Mouse (Mus musculus): ENCODE measurements around the gene Ndufaf3. TPM values are rescaled to one million over a fixed set of nuclear protein-coding genes. Genes with fewer than 3 reads are reported as not detected.

The Ndufaf3 gene
- polyA plus RNA-seq, 1 experiment from 2014 or later, result 53.4 TPM

GRCm38 (mm10) chr9:108531496-108531895 lies 35.7 kb downstream of the Ndufaf3 start:
- TF ChIP-seq CTCF (IDR thresholded peaks at IDR 0.05; ENCODE audit: low read depth), result no peak
- no peaks in the 10 kb centered on the region for H3K4me1 ChIP-seq (replicated peaks; ENCODE audit: control insufficient read depth, insufficient read depth, low read length)
- H3K36me3 ChIP-seq (ENCODE audit: control insufficient read depth, insufficient read depth), result peaks cover 78% of the 10 kb centered on the region
- 89% methylated on average over 1 of the region's 1 CpGs for WGBS
- ATAC-seq, result no peak
- H3K9me3 ChIP-seq (ENCODE audit: control insufficient read depth), result no peaks in the 10 kb centered on the region
- no peak overlapping the region for H3K4me3 ChIP-seq (ENCODE audit: low read depth, low read length)
- no peak overlapping the region for H3K27ac ChIP-seq (ENCODE audit: low read depth, low read length)
- no peaks in the 10 kb centered on the region for H3K27me3 ChIP-seq (replicated peaks; ENCODE audit: control insufficient read depth, insufficient read depth, low read length)
- no peak overlapping the region for H3K9ac ChIP-seq (ENCODE audit: low read depth, low read length)
- no peak overlapping the region for H3K4me2 ChIP-seq (replicated peaks; ENCODE audit: low read depth)

GRCm38 (mm10) chr9:108530954-108531353 lies 36.3 kb downstream of the Ndufaf3 start:
- Histone ChIP-seq H3K4me1 (replicated peaks; ENCODE audit: control insufficient read depth, insufficient read depth, low read length) (no peaks in the 10 kb centered on the region), H3K4me2 (replicated peaks; ENCODE audit: low read depth) (no peak overlapping the region), H3K27me3 (replicated peaks; ENCODE audit: control insufficient read depth, insufficient read depth, low read length) (no peaks in the 10 kb centered on the region), H3K4me3 (ENCODE audit: low read depth, low read length) (no peak overlapping the region), H3K27ac (ENCODE audit: low read depth, low read length) (no peak overlapping the region), H3K36me3 (ENCODE audit: control insufficient read depth, insufficient read depth) (peaks cover 73% of the 10 kb centered on the region), H3K9ac (ENCODE audit: low read depth, low read length) (no peak overlapping the region), H3K9me3 (ENCODE audit: control insufficient read depth) (no peaks in the 10 kb centered on the region)
- TF ChIP-seq CTCF (IDR thresholded peaks at IDR 0.05; ENCODE audit: low read depth), result no peak
- ATAC-seq, result no peak
- 94% methylated on average over 1 of the region's 1 CpGs for WGBS

- H3K36me3 ChIP-seq (ENCODE audit: control insufficient read depth, insufficient read depth), result peaks cover 22% of the 10 kb centered on the region
- H3K9ac ChIP-seq (ENCODE audit: low read depth, low read length), result no peak overlapping the region
- no peak overlapping the region for H3K4me3 ChIP-seq (ENCODE audit: low read depth, low read length)
- TF ChIP-seq CTCF (IDR thresholded peaks at IDR 0.05; ENCODE audit: low read depth), result no peak
- WGBS, result 70% methylated on average over 3 of the region's 3 CpGs
- H3K9me3 ChIP-seq (ENCODE audit: control insufficient read depth), result no peaks in the 10 kb centered on the region
- ATAC-seq, result no peak
- H3K27ac ChIP-seq (ENCODE audit: low read depth, low read length), result no peak overlapping the region
- H3K4me2 ChIP-seq (replicated peaks; ENCODE audit: low read depth), result no peak overlapping the region
- no peaks in the 10 kb centered on the region for H3K4me1 ChIP-seq (replicated peaks; ENCODE audit: control insufficient read depth, insufficient read depth, low read length)
- no peaks in the 10 kb centered on the region for H3K27me3 ChIP-seq (replicated peaks; ENCODE audit: control insufficient read depth, insufficient read depth, low read length)
Observed at GRCm38 (mm10) chr9:108525400-108525799, 41.8 kb downstream of the Ndufaf3 start.

GRCm38 (mm10) chr9:108523341-108523740 lies 43.9 kb downstream of the Ndufaf3 start:
- Histone ChIP-seq H3K4me1 (replicated peaks; ENCODE audit: control insufficient read depth, insufficient read depth, low read length) (no peaks in the 10 kb centered on the region), H3K9ac (ENCODE audit: low read depth, low read length) (no peak overlapping the region), H3K9me3 (ENCODE audit: control insufficient read depth) (no peaks in the 10 kb centered on the region), H3K4me2 (replicated peaks; ENCODE audit: low read depth) (no peak overlapping the region), H3K36me3 (ENCODE audit: control insufficient read depth, insufficient read depth) (peaks cover 5% of the 10 kb centered on the region), H3K27me3 (replicated peaks; ENCODE audit: control insufficient read depth, insufficient read depth, low read length) (no peaks in the 10 kb centered on the region), H3K27ac (ENCODE audit: low read depth, low read length) (no peak overlapping the region), H3K4me3 (ENCODE audit: low read depth, low read length) (no peak overlapping the region)
- ATAC-seq, result no peak
- WGBS, result 97% methylated on average over 4 of the region's 4 CpGs
- TF ChIP-seq CTCF (IDR thresholded peaks at IDR 0.05; ENCODE audit: low read depth), result no peak

- ATAC-seq, result no peak
- H3K9me3 ChIP-seq (ENCODE audit: control insufficient read depth), result no peaks in the 10 kb centered on the region
- H3K27me3 ChIP-seq (replicated peaks; ENCODE audit: control insufficient read depth, insufficient read depth, low read length), result no peaks in the 10 kb centered on the region
- no peak overlapping the region for H3K4me3 ChIP-seq (ENCODE audit: low read depth, low read length)
- no peak overlapping the region for H3K4me2 ChIP-seq (replicated peaks; ENCODE audit: low read depth)
- no peaks in the 10 kb centered on the region for H3K4me1 ChIP-seq (replicated peaks; ENCODE audit: control insufficient read depth, insufficient read depth, low read length)
- no peak overlapping the region for H3K9ac ChIP-seq (ENCODE audit: low read depth, low read length)
- H3K27ac ChIP-seq (ENCODE audit: low read depth, low read length), result 0 out of 2 replicates have a peak overlapping the region, but pooled peaks have one; percentile 8
- no peak for TF ChIP-seq CTCF (IDR thresholded peaks at IDR 0.05; ENCODE audit: low read depth)
- 0 out of 2 replicates have a peak, but pooled peaks cover 3% of the 10 kb centered on the region for H3K36me3 ChIP-seq (ENCODE audit: control insufficient read depth, insufficient read depth)
- WGBS, result 59% methylated on average over 2 of the region's 2 CpGs
Observed at GRCm38 (mm10) chr9:108521604-108522003, 45.6 kb downstream of the Ndufaf3 start.

- Histone ChIP-seq H3K27ac (ENCODE audit: low read depth, low read length) (peak overlapping the region; percentile 99), H3K9me3 (ENCODE audit: control insufficient read depth) (no peaks in the 10 kb centered on the region), H3K4me1 (replicated peaks; ENCODE audit: control insufficient read depth, insufficient read depth, low read length) (no peaks in the 10 kb centered on the region), H3K4me3 (ENCODE audit: low read depth, low read length) (peak overlapping the region; percentile 93), H3K36me3 (ENCODE audit: control insufficient read depth, insufficient read depth) (peaks cover 33% of the 10 kb centered on the region), H3K27me3 (replicated peaks; ENCODE audit: control insufficient read depth, insufficient read depth, low read length) (no peaks in the 10 kb centered on the region), H3K9ac (ENCODE audit: low read depth, low read length) (peak overlapping the region; percentile 99), H3K4me2 (replicated peaks; ENCODE audit: low read depth) (peak overlapping the region; percentile 69)
- ATAC-seq, result peak; percentile 4; the same call in 1 of the 2 replicates
- 0% methylated on average over 13 of the region's 13 CpGs for WGBS
- TF ChIP-seq CTCF (IDR thresholded peaks at IDR 0.05; ENCODE audit: low read depth), result no peak; the same call in 1 of the 2 replicates
Observed at GRCm38 (mm10) chr9:108517931-108518332, 49.3 kb downstream of the Ndufaf3 start.
